Mouse (Mus musculus) A20 (cell line): ENCODE measurements around the gene Klk1b21.
"Not testable (repeated sequence)": the region's sequence is repeated elsewhere in the genome, so short reads cannot be mapped to it uniquely, and the experiment has no call there.

ENCODE experiments used
- DNase-seq: peaks from one replicate; pipeline ENCODE4 v3.0.0-alpha.2; 2011; ENCODE audit warnings: low read depth, low spot score

The Klk1b21 gene

DNA sequence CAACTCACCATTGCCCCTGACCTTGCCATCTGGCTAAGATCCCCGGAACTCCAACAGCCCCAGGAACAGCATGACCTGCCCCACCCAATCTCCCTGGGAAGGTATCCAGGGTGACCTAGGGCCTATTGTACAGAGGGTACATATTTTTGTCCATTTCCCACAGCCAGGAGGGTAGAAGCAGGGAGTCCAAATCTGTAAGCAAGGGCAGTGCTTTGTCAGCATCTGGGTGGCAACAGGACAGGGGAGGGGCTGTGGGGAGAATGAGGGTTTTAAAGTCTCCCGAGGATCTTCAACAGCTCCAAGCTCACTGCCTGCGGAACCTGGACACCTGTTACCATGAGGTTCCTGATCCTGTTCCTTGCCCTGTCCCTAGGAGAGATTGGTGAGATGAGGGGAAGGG, at the start of gene Klk1b21:
TSS of gene Klk1b21 (plus strand) at position 301 of the 400 bp plus-strand sequence.
- DNase-seq, result not testable (repeated sequence)

DNA sequence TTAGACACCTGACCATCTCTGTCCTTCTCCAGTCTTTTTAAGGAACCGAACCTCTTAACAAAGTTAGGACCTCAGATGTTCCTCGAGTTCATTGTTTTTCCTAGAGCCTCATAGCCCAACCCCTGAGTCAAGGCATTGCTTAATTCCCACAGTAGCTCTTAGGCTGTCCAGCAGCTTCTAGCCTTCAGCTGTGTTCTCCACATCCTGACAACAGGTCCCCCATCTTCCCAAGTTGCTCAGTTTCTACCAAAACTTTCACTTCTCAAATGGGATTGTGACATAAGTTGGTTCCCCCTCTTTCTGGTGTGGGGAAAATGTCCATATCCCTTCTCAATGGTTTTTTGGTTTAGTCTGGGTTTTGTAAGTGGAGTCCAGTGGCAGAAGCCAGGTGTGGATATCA, 30.0 kb upstream of the Klk1b21 start:
- DNase-seq, result no peak

DNA sequence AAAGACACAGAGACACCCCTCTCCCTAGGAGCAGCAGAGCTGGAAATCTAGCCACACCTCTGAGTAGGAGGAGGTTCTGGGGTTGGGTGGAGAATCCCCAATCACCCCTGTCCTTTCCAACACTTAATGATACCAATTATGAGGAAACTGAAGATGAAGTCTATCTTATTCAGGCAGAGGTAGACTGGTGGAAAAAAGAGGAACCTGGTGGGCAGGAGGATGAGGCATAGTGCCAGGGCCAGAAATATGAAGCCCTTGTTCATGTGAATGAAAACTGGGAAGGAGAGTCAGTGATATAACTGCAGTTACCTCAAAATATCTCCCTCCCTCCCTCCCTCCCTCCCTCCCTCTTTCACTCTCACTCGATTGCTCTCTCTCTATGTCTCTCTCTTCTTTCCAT, 24.4 kb upstream of the Klk1b21 start:
- DNase-seq, result no peak

DNA sequence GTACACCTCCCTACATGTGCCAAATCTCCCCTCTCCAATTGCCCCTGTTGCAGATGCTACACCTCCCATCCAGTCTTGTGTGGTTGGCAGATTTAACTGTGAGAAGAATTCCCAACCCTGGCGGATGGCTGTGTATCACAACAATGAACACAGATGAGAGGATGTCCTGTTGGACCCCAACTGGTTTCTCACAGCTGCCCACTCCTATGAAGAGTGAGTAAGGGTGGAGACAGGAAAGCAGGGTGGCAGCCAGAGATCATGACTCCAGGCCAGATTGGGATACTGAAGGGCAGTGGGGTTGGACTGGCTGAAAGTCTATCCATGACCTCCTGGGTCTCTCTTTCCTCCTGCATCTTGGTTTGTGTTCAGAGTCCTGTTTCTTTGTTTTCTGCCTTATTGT, 6.0 kb upstream of the Klk1b21 start:
- DNase-seq, result no peak

DNA sequence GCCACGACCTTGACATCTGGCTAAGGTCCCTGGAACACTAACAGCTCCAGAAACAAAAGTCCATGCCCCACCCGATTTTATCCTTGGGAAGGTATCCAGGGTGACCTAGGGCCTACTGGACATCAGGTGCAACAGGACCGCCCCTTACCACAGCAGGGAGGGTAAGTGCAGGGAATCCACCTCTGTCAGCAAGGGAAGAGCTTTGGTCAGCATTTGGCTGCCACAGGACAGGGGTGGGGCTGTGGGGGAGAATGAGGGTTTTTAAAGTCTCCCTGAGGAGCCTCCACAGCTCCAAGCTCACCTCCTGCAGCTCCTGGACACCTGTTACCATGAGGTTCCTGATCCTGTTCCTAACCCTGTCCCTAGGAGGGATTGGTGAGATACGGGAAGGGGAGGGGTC, 10.2 kb downstream of the Klk1b21 start, which contains the start of gene Klk1b22:
TSS of gene Klk1b22 (plus strand) at position 301 of the 400 bp plus-strand sequence.
- DNase-seq, result no peak

DNA sequence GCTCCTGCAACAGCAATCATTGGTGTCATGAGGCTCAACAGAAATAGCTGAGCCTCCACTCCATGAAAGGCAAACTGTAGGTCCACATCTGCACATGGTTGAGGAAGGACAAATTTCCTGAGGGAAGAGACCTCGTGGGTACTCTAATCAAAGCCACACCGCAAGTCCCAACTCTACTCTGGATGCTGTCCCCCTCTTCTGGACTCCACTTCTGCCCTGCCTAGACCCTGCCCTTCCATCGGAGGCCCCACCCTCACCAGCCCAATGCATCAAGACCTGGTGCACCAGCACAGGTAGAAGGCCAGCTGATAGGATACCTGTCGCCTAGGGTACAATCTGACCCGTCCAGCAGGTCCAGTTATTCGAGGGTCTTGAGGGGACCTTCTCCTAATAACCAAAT, 21.3 kb downstream of the Klk1b21 start:
- DNase-seq, result no peak

DNA sequence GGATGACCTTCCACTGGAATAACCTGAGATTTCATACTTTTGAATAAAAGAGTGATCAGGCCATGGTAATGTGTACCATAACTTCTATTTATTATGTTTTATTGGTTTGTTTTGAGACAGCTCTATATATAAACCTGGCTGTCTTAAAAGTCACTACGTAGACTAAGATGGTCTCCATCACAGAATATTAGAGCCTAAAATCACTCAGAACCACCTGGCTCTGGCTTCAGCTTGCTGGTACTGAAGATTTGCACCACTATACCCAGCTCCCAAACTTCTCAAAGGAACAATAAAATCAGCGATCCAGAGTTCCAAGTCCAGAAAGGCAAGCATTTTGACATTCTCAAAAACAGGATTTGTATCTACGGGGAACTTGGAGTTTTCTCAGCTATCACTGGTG, 34.3 kb downstream of the Klk1b21 start, which contains the start of gene Klk1b16:
TSS of gene Klk1b16 (plus strand) at position 301 of the 400 bp plus-strand sequence.
- DNase-seq, result no peak
